Comparison of ENCODE assay signal across 9 mouse cellular contexts in genomic region chr1:162074626-162075410, GRCm38 (mm10).
DNase-seq lines count a peak whose midpoint lies in the region; ATAC-seq lines count a peak whose summit lies in the region.
"Had no signal": no experiment of that assay in that cellular context is flagged by ENCODE, and none has a peak within 500 bp of the region (broad histone marks: within the 10 kb centered on the region; RNA-seq: fewer than 3 reads in every experiment).

No protein-coding gene starts in this region.

- no peak overlapping the region for H3K4me3 ChIP-seq in kidney, embryonic 14.5 days (ENCODE audit: low read length)
- H3K4me3 ChIP-seq in intestine, embryonic 15.5 days (replicated peaks), result no peak overlapping the region
- H3K4me3 ChIP-seq in liver, embryonic 11.5 days (ENCODE audit: low read depth, low read length), result no peak overlapping the region
- H3K4me3 ChIP-seq: midbrain, embryonic 15.5 days had no signal

- no peak for DNase-seq in kidney, adult 18-20 months
- DNase-seq in retina, postnatal 1 day, result peak; percentile 16
- no peak for DNase-seq in retina, embryonic 14.5 days (ENCODE audit: low spot score)
- DNase-seq in gastrocnemius, adult 18-20 months (ENCODE audit: low spot score), result no peak
- DNase-seq in liver, embryonic 11.5 days (ENCODE audit: low spot score), result no peak
- DNase-seq: gastrocnemius, postnatal 25 days had no signal

- H3K9ac ChIP-seq in kidney, embryonic 14.5 days (ENCODE audit: low read depth, low read length), result no peak overlapping the region
- no peak overlapping the region for H3K9ac ChIP-seq in intestine, embryonic 15.5 days
- H3K9ac ChIP-seq in liver, embryonic 11.5 days (ENCODE audit: low read depth, low read length), result no peak overlapping the region
- H3K9ac ChIP-seq: midbrain, embryonic 15.5 days had no signal

- no peaks in the 10 kb centered on the region for H3K36me3 ChIP-seq in kidney, embryonic 14.5 days (ENCODE audit: control insufficient read depth, insufficient read depth, low read length)
- no peaks in the 10 kb centered on the region for H3K36me3 ChIP-seq in intestine, embryonic 15.5 days
- no peaks in the 10 kb centered on the region for H3K36me3 ChIP-seq in liver, embryonic 11.5 days (ENCODE audit: control insufficient read depth, insufficient read depth, low read length)
- H3K36me3 ChIP-seq: midbrain, embryonic 15.5 days had no signal

- H3K27ac ChIP-seq in kidney, embryonic 14.5 days (ENCODE audit: low read depth, low read length), result peak overlapping the region; percentile 88
- peak overlapping the region; percentile 80 for H3K27ac ChIP-seq in intestine, embryonic 15.5 days
- H3K27ac ChIP-seq in liver, embryonic 11.5 days (ENCODE audit: low read depth, low read length), result no peak overlapping the region; the same call in 1 of the 2 replicates

- no peaks in the 10 kb centered on the region for H3K9me3 ChIP-seq in kidney, embryonic 14.5 days (ENCODE audit: control insufficient read depth, low read length)
- no peaks in the 10 kb centered on the region for H3K9me3 ChIP-seq in intestine, embryonic 15.5 days
- no peaks in the 10 kb centered on the region for H3K9me3 ChIP-seq in liver, embryonic 11.5 days (ENCODE audit: control insufficient read depth, low read length)
- H3K9me3 ChIP-seq: midbrain, embryonic 15.5 days had no signal

- no peak overlapping the region for H3K4me2 ChIP-seq in kidney, embryonic 14.5 days (replicated peaks; ENCODE audit: low read depth, low read length)
- H3K4me2 ChIP-seq in intestine, embryonic 15.5 days (replicated peaks), result no peak overlapping the region
- no peak overlapping the region for H3K4me2 ChIP-seq in liver, embryonic 11.5 days
- H3K4me2 ChIP-seq: midbrain, embryonic 15.5 days had no signal

- WGBS in kidney, embryonic 14.5 days, result 46% methylated on average over 17 of the region's 17 CpGs
- 57% methylated on average over 17 of the region's 17 CpGs for WGBS in intestine, embryonic 15.5 days
- WGBS in liver, embryonic 11.5 days, result 80% methylated on average over 17 of the region's 17 CpGs

- no peaks in the 10 kb centered on the region for H3K27me3 ChIP-seq in kidney, embryonic 14.5 days (ENCODE audit: control insufficient read depth, insufficient read depth, low read length)
- no peaks in the 10 kb centered on the region for H3K27me3 ChIP-seq in intestine, embryonic 15.5 days (replicated peaks)
- no peaks in the 10 kb centered on the region for H3K27me3 ChIP-seq in liver, embryonic 11.5 days (replicated peaks; ENCODE audit: control insufficient read depth, insufficient read depth, low read length)
- H3K27me3 ChIP-seq: midbrain, embryonic 15.5 days had no signal

- peaks cover 18% of the 10 kb centered on the region for H3K4me1 ChIP-seq in kidney, embryonic 14.5 days (ENCODE audit: control insufficient read depth, insufficient read depth, low read length)
- peaks cover 6% of the 10 kb centered on the region; the same call in 1 of the 2 replicates for H3K4me1 ChIP-seq in intestine, embryonic 15.5 days (replicated peaks)
- no peaks in the 10 kb centered on the region for H3K4me1 ChIP-seq in liver, embryonic 11.5 days (replicated peaks; ENCODE audit: control insufficient read depth, insufficient read depth, low read length)
- H3K4me1 ChIP-seq: midbrain, embryonic 15.5 days had no signal

- ATAC-seq in kidney, embryonic 14.5 days (ENCODE audit: low FRiP score, low TSS enrichment), result peak; percentile 55; the same call in 1 of the 2 replicates
- ATAC-seq in intestine, embryonic 15.5 days, result peak; percentile 41; the same call in 1 of the 2 replicates
- no peak for ATAC-seq in liver, embryonic 11.5 days (replicated peaks; ENCODE audit: low FRiP score)
- ATAC-seq: midbrain, embryonic 15.5 days had no signal
